Mouse (Mus musculus) intestine, embryonic 14.5 days (tissue): Measurements from ENCODE around the gene Prkcz. TPM values are rescaled to one million over a fixed set of nuclear protein-coding genes. Genes with fewer than 3 reads are reported as not detected.

ENCODE experiments used
- polyA plus RNA-seq: library from polyadenylated mRNA; unstranded; fragments of >200 nt; fragmentation: Nextera tagmentation; extraction: Ambion mirVana; gene quantifications from 2 replicates; pipeline ENCODE4 v1.2.1, GENCODE M21; 2014

The Prkcz gene
- polyA plus RNA-seq, 1 experiment from 2014 or later: 24.1 TPM

Other genes starting within 250 kb of the Prkcz start
- gene Ski, start 138.8 kb downstream of the Prkcz start, polyA plus RNA-seq: 24.4 and 25.3 TPM in 2 replicates
- 74.6 and 81.2 TPM in 2 replicates for gene Faap20, start 111.6 kb downstream of the Prkcz start, polyA plus RNA-seq
- 0.18 TPM in 1 of 2 replicates, not detected in the other for gene Gabrd, start 36.8 kb upstream of the Prkcz start, polyA plus RNA-seq
- gene Cfap74, start 47.8 kb upstream of the Prkcz start, polyA plus RNA-seq: 1.8 and 3.0 TPM in 2 replicates
- 0.40 and 0.46 TPM in 2 replicates for gene Tmem52, start 107.8 kb upstream of the Prkcz start, polyA plus RNA-seq
- gene Gnb1, start 130.0 kb upstream of the Prkcz start, polyA plus RNA-seq: 503 and 504 TPM in 2 replicates
- gene Nadk, start 201.0 kb upstream of the Prkcz start, polyA plus RNA-seq: 93.6 and 99.6 TPM in 2 replicates
- 8.5 and 9.5 TPM in 2 replicates for gene Slc35e2, start 240.1 kb upstream of the Prkcz start, polyA plus RNA-seq